ENCODE assay signal across 18 mouse cellular contexts in genomic region chr6:52505777-52506755, GRCm38 (mm10).
A peak's percentile ranks its signal among the peaks of the same experiment; 100 is the strongest.
DNase-seq lines count a peak whose midpoint lies in the region; ATAC-seq and TF ChIP-seq lines count a peak whose summit lies in the region.
"Had no signal": no experiment of that assay in that cellular context is flagged by ENCODE, and none has a peak within 500 bp of the region (broad histone marks: within the 10 kb centered on the region; RNA-seq: fewer than 3 reads in every experiment).

No protein-coding gene starts in this region.

- no peak overlapping the region for H3K4me2 ChIP-seq in forebrain, embryonic 14.5 days (ENCODE audit: low read length)
- H3K4me2 ChIP-seq: hindbrain, embryonic 12.5 days; liver, embryonic 13.5 days; midbrain, embryonic 11.5 days; stomach, embryonic 15.5 days had no signal

- intact Hi-C loops in gastrocnemius, adult 2 months (cut with DNase I) = loop anchor here (5.0 kb wide), 1 partner anchor 64 kb away; no protein-coding TSS in a partner anchor

- no peaks in the 10 kb centered on the region for H3K4me1 ChIP-seq in forebrain, embryonic 14.5 days (ENCODE audit: control insufficient read depth, insufficient read depth, low read length)
- H3K4me1 ChIP-seq in hindbrain, embryonic 10.5 days (replicated peaks) = no peaks in the 10 kb centered on the region
- H3K4me1 ChIP-seq: forebrain, embryonic 10.5 days; hindbrain, embryonic 12.5 days; liver, embryonic 13.5 days; stomach, embryonic 15.5 days had no signal

- no peak overlapping the region for H3K4me3 ChIP-seq in gastrocnemius, adult 2 months
- no peak overlapping the region for H3K4me3 ChIP-seq in forebrain, embryonic 14.5 days (ENCODE audit: low read depth, low read length)
- H3K4me3 ChIP-seq in hindbrain, embryonic 10.5 days = no peak overlapping the region
- H3K4me3 ChIP-seq: forebrain, embryonic 10.5 days; hindbrain, embryonic 12.5 days; liver, embryonic 13.5 days; myocyte; stomach, embryonic 15.5 days had no signal

- no peak for TF ChIP-seq CTCF in gastrocnemius, adult 2 months (IDR thresholded peaks at IDR 0.05)

- no peaks in the 10 kb centered on the region for H3K9me3 ChIP-seq in forebrain, embryonic 14.5 days (replicated peaks; ENCODE audit: control insufficient read depth, low read length)
- H3K9me3 ChIP-seq in hindbrain, embryonic 10.5 days = no peaks in the 10 kb centered on the region
- H3K9me3 ChIP-seq: forebrain, embryonic 10.5 days; hindbrain, embryonic 12.5 days; liver, embryonic 13.5 days; stomach, embryonic 15.5 days had no signal

- ATAC-seq in forebrain, embryonic 14.5 days = no peak

- no peaks in the 10 kb centered on the region for H3K36me3 ChIP-seq in forebrain, embryonic 14.5 days (ENCODE audit: control insufficient read depth, insufficient read depth, low read length)
- no peaks in the 10 kb centered on the region for H3K36me3 ChIP-seq in hindbrain, embryonic 10.5 days
- H3K36me3 ChIP-seq: forebrain, embryonic 10.5 days; hindbrain, embryonic 12.5 days; liver, embryonic 13.5 days; stomach, embryonic 15.5 days had no signal

- no peak overlapping the region for H3K9ac ChIP-seq in forebrain, embryonic 14.5 days (ENCODE audit: low read length)
- H3K9ac ChIP-seq: hindbrain, embryonic 12.5 days; liver, embryonic 13.5 days; stomach, embryonic 15.5 days had no signal

- 91% methylated on average over 9 of the region's 9 CpGs for WGBS in forebrain, embryonic 14.5 days
- 90% methylated on average over 9 of the region's 9 CpGs for WGBS in hindbrain, embryonic 10.5 days

- peak overlapping the region; percentile 85 for H3K27ac ChIP-seq in gastrocnemius, adult 2 months
- no peak overlapping the region for H3K27ac ChIP-seq in forebrain, embryonic 14.5 days (ENCODE audit: low read depth, low read length)
- H3K27ac ChIP-seq in hindbrain, embryonic 10.5 days = no peak overlapping the region
- H3K27ac ChIP-seq: forebrain, embryonic 10.5 days; hindbrain, embryonic 12.5 days; liver, embryonic 13.5 days; stomach, embryonic 15.5 days had no signal

- DNase-seq in gastrocnemius, adult 2 months = peak; percentile 62
- DNase-seq in gastrocnemius, postnatal 10 days = no peak
- DNase-seq in Muller cell, postnatal 12 days (ENCODE audit: inconsistent ontology term) = peak; percentile 29
- peak; percentile 10 for DNase-seq in adrenal gland, postnatal 25 days
- DNase-seq in heart, adult 9 months (ENCODE audit: low spot score in 2 of 2) = peak; percentile 40 to 46
- DNase-seq in forebrain, embryonic 14.5 days (ENCODE audit: low spot score) = no peak
- no peak for DNase-seq in hindbrain, embryonic 10.5 days (ENCODE audit: low spot score)
- no peak for DNase-seq in left cerebral cortex, adult 8-10 months (ENCODE audit: low spot score in 2 of 2)
- DNase-seq: embryo, embryonic 11 days; liver, embryonic 13.5 days; lung, postnatal 14 days; right cerebral cortex, postnatal 14 days had no signal

- H3K27me3 ChIP-seq in forebrain, embryonic 14.5 days (replicated peaks; ENCODE audit: control insufficient read depth, insufficient read depth, low read length) = no peaks in the 10 kb centered on the region
- no peaks in the 10 kb centered on the region for H3K27me3 ChIP-seq in hindbrain, embryonic 10.5 days (ENCODE audit: insufficient read depth, poor library complexity, severe bottlenecking)
- H3K27me3 ChIP-seq: CH12.LX; hindbrain, embryonic 12.5 days; liver, embryonic 13.5 days; stomach, embryonic 15.5 days had no signal

Comparison
In these comparisons a context has a peak if more than half of its experiments do, and no peak if none do; other contexts are left out.
1. DNase-seq: peak in gastrocnemius, adult 2 months (single experiment), Muller cell, postnatal 12 days (single experiment), adrenal gland, postnatal 25 days (single experiment) and heart, adult 9 months (2 of 2); none in gastrocnemius, postnatal 10 days (single experiment), forebrain, embryonic 14.5 days (single experiment), hindbrain, embryonic 10.5 days (single experiment) and left cerebral cortex, adult 8-10 months (0 of 2).